Mouse (Mus musculus): ENCODE data around the gene Ms4a10. TPM values are rescaled to one million over a fixed set of nuclear protein-coding genes. Genes with fewer than 3 reads are reported as not detected.

The Ms4a10 gene
- total RNA-seq, 2 experiments from 2014 or later, result not detected

DNA sequence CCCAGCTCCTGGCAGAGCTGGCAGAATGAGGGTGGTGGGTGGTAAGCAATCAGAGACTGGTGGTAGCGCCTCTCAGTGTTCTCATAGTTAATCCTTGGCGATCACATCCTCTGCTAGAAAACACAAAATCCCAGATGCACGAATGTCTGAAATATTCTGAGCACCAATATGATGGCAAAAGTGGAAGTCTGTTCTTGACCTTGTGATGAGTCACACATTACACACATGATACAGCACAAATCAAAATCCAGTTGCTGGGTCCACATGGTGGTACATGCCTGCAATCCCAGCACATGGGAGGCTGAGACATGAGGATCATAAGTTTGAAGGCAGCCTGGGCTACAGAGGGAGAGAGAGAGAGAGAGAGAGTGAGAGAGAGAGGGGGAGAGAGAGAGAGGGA lies 53.4 kb downstream of the Ms4a10 start:
- DNase-seq (ENCODE audit: extremely low spot score in 1 of 2, low spot score in 1 of 2), result no peak

GRCm38 (mm10) chr19:10920532-10920931 lies 53.9 kb downstream of the Ms4a10 start, which contains the start of gene Zp1:
Gene Zp1, minus strand, starts transcription at chr19:10920632.
- DNase-seq (ENCODE audit: extremely low spot score in 1 of 2, low spot score in 1 of 2), result no peak

DNA sequence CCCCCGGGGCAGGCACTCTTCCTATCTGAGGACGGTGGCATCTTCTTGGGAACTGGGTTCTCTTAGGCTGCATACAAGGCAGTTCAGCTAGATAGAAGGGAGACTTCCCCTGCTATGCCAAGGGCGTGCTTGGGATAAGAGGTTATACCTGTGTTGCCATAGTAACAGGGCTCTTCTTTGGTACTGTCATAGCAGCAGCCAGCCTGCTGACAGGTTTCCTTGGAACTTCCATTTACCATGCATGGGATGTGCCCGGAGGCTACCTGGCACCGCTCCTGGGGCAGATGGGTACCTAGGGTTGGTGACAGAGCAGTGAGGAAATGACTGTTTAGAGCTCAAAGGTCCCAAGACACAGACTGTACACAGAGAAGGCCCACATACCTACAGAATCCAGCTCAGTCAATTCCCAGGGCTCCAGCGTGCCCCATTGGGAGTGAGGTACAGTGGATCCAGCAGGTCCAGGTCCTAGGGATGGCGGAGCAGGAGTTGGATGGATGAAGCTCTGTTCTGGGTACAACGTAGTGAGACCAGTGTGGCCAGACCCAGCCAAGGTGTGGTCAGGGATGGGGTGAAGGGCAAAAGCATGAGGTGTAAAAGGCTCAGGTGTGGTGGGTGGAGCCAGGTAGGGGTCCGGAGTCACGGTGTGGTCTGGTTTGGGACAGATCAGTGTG lies 56.0 kb downstream of the Ms4a10 start:
- DNase-seq (ENCODE audit: extremely low spot score in 1 of 2, low spot score in 1 of 2), result no peak

DNA sequence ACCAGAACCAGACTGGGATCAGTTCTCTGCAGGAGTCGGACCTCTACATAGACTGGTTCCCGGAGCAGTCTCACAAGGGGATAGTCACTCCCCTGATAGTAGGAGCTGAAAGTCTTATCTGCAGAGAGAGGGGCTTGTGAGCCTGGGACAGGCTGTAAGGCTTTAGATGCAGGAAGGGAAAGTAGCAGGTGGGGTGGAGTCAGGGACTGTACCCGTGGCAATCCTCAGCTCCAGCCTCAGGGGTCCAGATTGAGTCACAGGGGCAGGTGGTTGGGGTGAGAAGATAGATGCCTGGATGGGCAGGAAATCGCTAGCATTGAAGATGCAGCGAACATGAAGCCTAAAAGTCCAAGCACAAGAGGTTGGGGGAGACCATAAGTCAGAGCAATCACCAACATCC lies 58.0 kb downstream of the Ms4a10 start:
- no peak for DNase-seq (ENCODE audit: extremely low spot score in 1 of 2, low spot score in 1 of 2)

- no peak for DNase-seq (ENCODE audit: extremely low spot score in 1 of 2, low spot score in 1 of 2)
Measured at GRCm38 (mm10) chr19:10914870-10915269, 59.6 kb downstream of the Ms4a10 start.

GRCm38 (mm10) chr19:10914291-10914690 lies 60.2 kb downstream of the Ms4a10 start:
- DNase-seq (ENCODE audit: extremely low spot score in 1 of 2, low spot score in 1 of 2), result no peak

Other genes with a start within 250 kb of the Ms4a10 start
- under 1 TPM in 1 of 2 experiments, not detected in 1; 0.16 TPM for gene Cd5, start 235.7 kb downstream of the Ms4a10 start, total RNA-seq (2021)
- under 1 TPM; 0.25 to 0.49 TPM for gene Cd6, start 144.6 kb downstream of the Ms4a10 start, total RNA-seq (2021)
- gene Slc15a3, start 134.9 kb downstream of the Ms4a10 start, total RNA-seq (2021), result 1 to 10 TPM; 1.1 to 1.9 TPM
- 100 to 1,000 TPM; 198 to 220 TPM for gene Tmem132a, start 104.7 kb downstream of the Ms4a10 start, total RNA-seq (2021)
- 10 to 100 TPM; 47.6 to 59.2 TPM for gene Tmem109, start 92.7 kb downstream of the Ms4a10 start, total RNA-seq (2021)
- gene Prpf19, start 79.4 kb downstream of the Ms4a10 start, total RNA-seq (2021), result 100 to 1,000 TPM; 189 to 212 TPM
- gene Zp1, start 54.0 kb downstream of the Ms4a10 start, total RNA-seq (2021), result not detected
- gene Ptgdr2, start 37.5 kb downstream of the Ms4a10 start, total RNA-seq (2021), result under 1 TPM; 0.22 to 0.26 TPM
- gene Ccdc86, start 25.4 kb downstream of the Ms4a10 start, total RNA-seq (2021), result 1 to 10 TPM; 7.8 to 9.4 TPM
- gene Ms4a15, start 18.6 kb upstream of the Ms4a10 start, total RNA-seq (2021), result not detected
- gene Ms4a18, start 43.4 kb upstream of the Ms4a10 start, total RNA-seq (2021), result not detected
- gene Ms4a8a, start 106.4 kb upstream of the Ms4a10 start, total RNA-seq (2021), result not detected
- not detected for gene 1700017D01Rik, start 156.2 kb upstream of the Ms4a10 start, total RNA-seq (2021)
- not detected for gene 1700025F22Rik, start 190.7 kb upstream of the Ms4a10 start, total RNA-seq (2021)
- not detected for gene Ms4a13, start 222.1 kb upstream of the Ms4a10 start, total RNA-seq (2021)

All from layer of hippocampus, postnatal 25 days (tissue).